Mouse (Mus musculus) ES-Bruce4 (cell line): ENCODE measurements around the gene Rab5c.

ENCODE experiments used
- CTCF ChIP-seq: IDR thresholded peaks from one replicate; pipeline ENCODE4 v1.8.1; 2011; ENCODE audit warnings: low read depth, low read length
- EP300 ChIP-seq: IDR thresholded peaks from 2 replicates; pipeline ENCODE4 v1.6.1; 2011; ENCODE audit warnings: low read depth, low read length; ENCODE audit not compliant: insufficient read depth
- POLR2A ChIP-seq: IDR thresholded peaks from one replicate; pipeline ENCODE4 v1.8.1; 2011; ENCODE audit warnings: low read length; ENCODE audit not compliant: insufficient read depth

DNA sequence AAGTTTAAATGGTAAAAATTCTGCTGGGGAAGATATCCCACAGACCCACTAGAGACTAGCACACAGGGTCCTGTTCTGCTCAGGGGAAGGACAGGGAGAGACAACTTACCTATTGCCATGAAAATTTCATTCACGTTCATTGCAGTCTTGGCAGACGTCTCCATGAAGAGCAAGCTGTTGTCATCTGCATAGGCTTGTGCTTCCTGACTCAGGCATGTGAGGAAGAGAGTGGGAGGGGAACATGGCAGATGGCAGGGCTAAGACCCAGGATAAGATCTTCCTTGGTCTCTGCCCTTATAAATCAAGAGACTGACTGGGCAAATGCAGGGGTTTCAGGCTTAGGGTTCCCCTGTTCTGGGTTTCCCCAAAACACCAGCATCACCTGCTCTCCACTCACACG is 21.4 kb downstream of the Rab5c start:
- TF ChIP-seq POLR2A = no peak
- no peak for TF ChIP-seq EP300
- no peak for TF ChIP-seq CTCF
